Mouse (Mus musculus) bone marrow macrophage, adult 2 months (primary cell): ENCODE data around the gene Cftr. TPM values are rescaled to one million over a fixed set of nuclear protein-coding genes. Genes with fewer than 3 reads are reported as not detected.

ENCODE experiments used
- H3K27ac ChIP-seq: 2 replicates; pipeline ENCODE4 v1.5.1; 2012; ENCODE audit warnings: low read depth, low read length; ENCODE audit not compliant: insufficient read depth
- H3K4me1 ChIP-seq: 2 replicates; pipeline ENCODE4 v1.6.1; 2012; ENCODE audit warnings: low read length; ENCODE audit not compliant: control insufficient read depth, insufficient read depth
- H3K4me3 ChIP-seq: 2 replicates; pipeline ENCODE4 v1.5.1; 2012; ENCODE audit warnings: mild to moderate bottlenecking, low read length, moderate library complexity; ENCODE audit not compliant: insufficient read depth
- CTCF ChIP-seq: IDR thresholded peaks from 2 replicates; pipeline ENCODE4 v1.5.1; 2012; ENCODE audit warnings: low read depth, mild to moderate bottlenecking, low read length, moderate library complexity
- POLR2A ChIP-seq: IDR thresholded peaks from 2 replicates; pipeline ENCODE4 v1.6.1; 2012; ENCODE audit warnings: mild to moderate bottlenecking, low read depth, low read length, borderline replicate concordance
- polyA plus RNA-seq: library from polyadenylated mRNA; stranded (reverse); fragments of >200 nt; gene quantifications from 2 replicates; pipeline ENCODE4 v1.2.4, GENCODE M21; 2012; ENCODE audit not compliant: missing spikeins, insufficient read depth, insufficient read length

Gene Cftr
- polyA plus RNA-seq, 1 experiment: not detected

- no peak overlapping the region for H3K27ac ChIP-seq
- TF ChIP-seq CTCF (no peak), POLR2A (no peak)
- no peak overlapping the region for H3K4me3 ChIP-seq
- H3K4me1 ChIP-seq: no peaks in the 10 kb centered on the region
These were observed 134.6 kb downstream of the Cftr start for GRCm38 (mm10) chr6:18305130-18305529.

GRCm38 (mm10) chr6:18310983-18311382, 140.5 kb downstream of the Cftr start:
- Histone ChIP-seq H3K4me1 (no peaks in the 10 kb centered on the region), H3K4me3 (no peak overlapping the region), H3K27ac (no peak overlapping the region)
- no peak for TF ChIP-seq CTCF
- no peak for TF ChIP-seq POLR2A

DNA sequence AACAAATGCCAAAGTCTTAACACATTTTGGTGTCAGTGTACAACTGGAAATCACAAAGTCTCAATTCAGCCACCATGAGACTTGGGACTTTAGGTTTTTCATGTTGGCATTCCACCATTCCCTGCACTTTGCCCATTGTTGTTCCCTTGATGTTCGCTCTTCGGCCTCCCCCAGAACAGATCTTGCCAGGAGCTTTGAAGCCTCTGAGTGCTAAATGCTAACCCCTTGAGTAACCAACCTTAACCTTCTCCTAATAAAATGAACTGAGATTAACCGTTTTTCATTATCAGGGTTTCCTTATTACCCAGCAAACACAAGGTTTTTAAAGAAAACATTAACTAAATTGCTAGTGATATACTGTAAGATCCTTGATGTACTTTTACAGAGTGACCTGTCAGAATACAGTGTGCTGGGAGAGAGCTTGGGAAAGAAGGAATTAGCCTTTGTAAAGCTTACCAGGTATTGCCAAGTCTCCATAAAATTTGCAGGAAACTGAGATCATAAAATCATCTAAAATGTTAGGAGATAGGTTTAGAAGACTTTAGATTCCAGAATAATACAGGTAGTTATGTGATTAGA, 144.0 kb downstream of the Cftr start:
- TF ChIP-seq POLR2A (no peak), CTCF (no peak)
- H3K4me3 ChIP-seq: no peak overlapping the region
- H3K4me1 ChIP-seq: no peaks in the 10 kb centered on the region
- no peak overlapping the region for H3K27ac ChIP-seq

DNA sequence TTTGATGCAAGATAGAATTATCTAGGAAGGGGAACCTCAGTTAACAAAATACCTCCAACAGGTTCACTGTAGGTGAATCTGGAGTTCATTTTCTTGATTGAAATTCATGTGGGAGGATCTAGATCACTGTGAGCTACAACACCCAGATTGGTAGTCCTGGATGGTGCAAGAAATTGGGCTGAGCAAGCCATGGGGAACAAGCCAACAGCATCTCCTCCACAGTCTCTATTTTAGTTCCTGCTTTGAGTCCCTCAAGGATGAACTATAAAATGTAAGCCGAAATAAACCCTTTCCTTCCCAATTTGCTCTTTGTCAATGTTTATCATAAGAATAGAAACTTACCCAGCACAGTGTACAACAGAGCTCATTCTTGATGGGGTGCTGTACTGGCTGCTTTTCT, 152.5 kb downstream of the Cftr start:
- Histone ChIP-seq H3K27ac (no peak overlapping the region), H3K4me3 (no peak overlapping the region), H3K4me1 (no peaks in the 10 kb centered on the region)
- no peak for TF ChIP-seq POLR2A
- TF ChIP-seq CTCF: no peak

DNA sequence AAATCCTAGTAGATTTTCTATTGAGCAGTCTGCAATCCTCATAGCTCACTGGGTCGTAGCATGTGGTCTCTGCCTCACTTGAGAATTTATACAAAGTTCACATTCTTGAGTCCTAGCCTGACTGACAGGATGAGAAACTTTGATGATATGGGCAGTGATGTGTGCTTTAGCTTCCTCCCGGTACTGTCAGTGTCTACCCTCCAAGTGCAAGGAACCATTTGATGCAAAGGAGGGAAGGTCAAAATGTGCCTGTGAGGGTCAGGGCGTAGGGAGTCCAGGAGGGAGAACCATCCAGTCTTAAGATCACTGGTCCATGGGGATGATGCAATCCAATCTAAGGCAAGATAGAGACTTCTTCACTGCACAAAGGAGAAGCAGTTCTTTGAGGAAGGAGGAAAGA, 164.9 kb downstream of the Cftr start:
- H3K27ac ChIP-seq: no peak overlapping the region
- no peaks in the 10 kb centered on the region for H3K4me1 ChIP-seq
- no peak overlapping the region for H3K4me3 ChIP-seq
- TF ChIP-seq POLR2A (no peak), CTCF (no peak)

DNA sequence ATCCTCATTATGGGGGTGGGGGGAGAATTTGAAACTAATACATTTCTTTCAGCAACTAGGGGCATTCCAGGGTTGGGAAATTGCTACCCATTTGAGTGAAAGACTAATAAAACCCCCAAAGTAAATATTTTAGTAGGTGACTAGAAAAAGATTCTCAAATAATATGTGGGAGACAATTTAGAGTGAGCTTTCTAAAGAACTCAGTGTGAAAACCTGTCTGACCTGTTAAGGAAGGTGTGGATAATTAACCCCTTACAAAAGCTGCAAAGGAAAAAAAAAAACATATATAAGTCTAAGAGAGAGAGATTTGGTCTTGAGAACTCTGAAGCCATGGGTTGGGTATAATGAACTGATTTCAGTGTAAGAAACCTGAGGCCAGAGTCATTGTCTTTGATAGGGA, 167.8 kb downstream of the Cftr start:
- H3K4me3 ChIP-seq: no peak overlapping the region
- no peak overlapping the region for H3K27ac ChIP-seq
- H3K4me1 ChIP-seq: no peaks in the 10 kb centered on the region
- TF ChIP-seq CTCF (no peak), POLR2A (no peak)

GRCm38 (mm10) chr6:18344272-18344671, 173.8 kb downstream of the Cftr start:
- no peak overlapping the region for H3K4me3 ChIP-seq
- TF ChIP-seq CTCF: no peak
- H3K27ac ChIP-seq: no peak overlapping the region
- H3K4me1 ChIP-seq: no peaks in the 10 kb centered on the region

GRCm38 (mm10) chr6:18349153-18349858, 178.8 kb downstream of the Cftr start:
- Histone ChIP-seq H3K27ac (no peak overlapping the region), H3K4me3 (no peak overlapping the region), H3K4me1 (no peaks in the 10 kb centered on the region)
- no peak for TF ChIP-seq CTCF
- no peak for TF ChIP-seq POLR2A

- no peak overlapping the region for H3K4me3 ChIP-seq
- TF ChIP-seq POLR2A (no peak), CTCF (no peak)
- H3K27ac ChIP-seq: no peak overlapping the region
- H3K4me1 ChIP-seq: no peaks in the 10 kb centered on the region
These were observed 189.7 kb downstream of the Cftr start for GRCm38 (mm10) chr6:18360154-18360553.

DNA sequence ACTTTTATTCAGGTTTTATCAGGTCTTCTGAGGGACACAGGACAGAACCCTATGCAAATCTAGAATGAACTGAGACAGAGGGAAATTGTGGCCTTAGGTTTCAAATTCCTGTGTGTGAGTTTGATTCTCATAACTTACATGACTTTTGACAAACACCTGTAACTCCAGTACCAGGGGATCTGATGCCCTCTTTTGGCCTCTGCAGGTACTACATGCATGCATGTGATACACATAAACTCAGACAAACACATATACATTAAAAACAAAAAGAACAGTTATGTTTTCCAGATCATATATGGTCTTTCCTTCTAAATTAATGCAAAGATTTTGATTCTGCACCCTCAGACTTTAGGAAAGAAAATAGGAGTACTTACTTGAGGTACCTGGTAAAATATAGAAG, 190.5 kb downstream of the Cftr start:
- TF ChIP-seq CTCF (no peak), POLR2A (no peak)
- no peaks in the 10 kb centered on the region for H3K4me1 ChIP-seq
- H3K4me3 ChIP-seq: no peak overlapping the region
- H3K27ac ChIP-seq: no peak overlapping the region
